ENCODE assay signal across 11 mouse cellular contexts in the genomic region with DNA sequence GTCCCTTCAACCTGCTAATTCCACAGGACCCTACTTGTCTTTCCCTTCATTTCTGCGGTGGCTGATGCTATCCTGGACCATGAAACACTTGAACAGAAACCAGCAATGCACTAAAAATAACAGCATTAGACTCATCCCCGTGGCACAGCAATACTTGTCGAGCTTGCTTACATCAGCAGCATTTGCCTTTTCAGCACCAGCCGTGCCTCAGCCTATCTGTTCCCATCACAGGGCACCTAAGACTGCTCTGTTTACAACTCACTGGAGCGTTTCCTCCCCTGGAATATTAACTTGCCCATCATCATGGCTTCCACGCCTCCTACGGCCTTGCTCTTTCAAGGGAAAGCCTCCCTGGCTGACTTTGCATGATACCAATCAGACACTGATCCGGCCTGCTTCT.
DNase-seq lines count a peak whose midpoint lies in the region; ATAC-seq and TF ChIP-seq lines count a peak whose summit lies in the region.
"Had no signal": no experiment of that assay in that cellular context is flagged by ENCODE, and none has a peak within 500 bp of the region (broad histone marks: within the 10 kb centered on the region; RNA-seq: fewer than 3 reads in every experiment).

No protein-coding gene starts in this region.

- WGBS in kidney, embryonic 14.5 days, result 34% methylated on average over 8 of the region's 8 CpGs

- H3K4me2 ChIP-seq in kidney, embryonic 14.5 days (replicated peaks; ENCODE audit: low read depth, low read length), result no peak overlapping the region

- peak; percentile 63 for DNase-seq in gastrocnemius, adult 2 months
- DNase-seq in gastrocnemius, postnatal 10 days, result no peak
- peak; percentile 44 for DNase-seq in layer of hippocampus, adult 9-11 months
- no peak for DNase-seq in layer of hippocampus, adult 9-10 months (ENCODE audit: low spot score)
- DNase-seq in MN1 (ENCODE audit: low spot score), result peak; percentile 54
- no peak for DNase-seq in thymus, postnatal 36 days
- no peak for DNase-seq in ovary, postnatal 36 days (ENCODE audit: low spot score)
- DNase-seq: adrenal gland, postnatal 36 days; cerebellum, postnatal 10 days; lung, postnatal 10 days had no signal

- no peak overlapping the region for H3K9ac ChIP-seq in kidney, embryonic 14.5 days (ENCODE audit: low read depth, low read length)

- intact Hi-C loops in gastrocnemius, adult 2 months (cut with DNase I), result loop anchor here (5.0 kb wide), 2 partner anchors 36 to 71 kb away; no protein-coding TSS in a partner anchor

- no peaks in the 10 kb centered on the region for H3K27me3 ChIP-seq in kidney, embryonic 14.5 days (ENCODE audit: control insufficient read depth, insufficient read depth, low read length)

- peaks cover 24% of the 10 kb centered on the region for H3K4me1 ChIP-seq in kidney, embryonic 14.5 days (ENCODE audit: control insufficient read depth, insufficient read depth, low read length)

- H3K9me3 ChIP-seq in kidney, embryonic 14.5 days (ENCODE audit: control insufficient read depth, low read length), result no peaks in the 10 kb centered on the region; the same call in 1 of the 2 replicates

- no peak for TF ChIP-seq CTCF in gastrocnemius, adult 2 months (IDR thresholded peaks at IDR 0.05)

- H3K27ac ChIP-seq in gastrocnemius, adult 2 months, result peak overlapping the region; percentile 80
- 0 out of 2 replicates have a peak overlapping the region, but pooled peaks have one; percentile 17 for H3K27ac ChIP-seq in kidney, embryonic 14.5 days (ENCODE audit: low read depth, low read length)

- peak; percentile 89 for ATAC-seq in kidney, embryonic 14.5 days (ENCODE audit: low FRiP score, low TSS enrichment)

- H3K36me3 ChIP-seq in kidney, embryonic 14.5 days (ENCODE audit: control insufficient read depth, insufficient read depth, low read length), result peaks cover 3% of the 10 kb centered on the region; the same call in 1 of the 2 replicates

- peak overlapping the region; percentile 7; the same call in 1 of the 2 replicates for H3K4me3 ChIP-seq in gastrocnemius, adult 2 months
- H3K4me3 ChIP-seq in kidney, embryonic 14.5 days (ENCODE audit: low read length), result no peak overlapping the region

Comparison
In these comparisons a context has a peak if more than half of its experiments do, and no peak if none do; other contexts are left out.
1. DNase-seq: peak in gastrocnemius, adult 2 months (single experiment), layer of hippocampus, adult 9-11 months (single experiment) and MN1 (single experiment); none in gastrocnemius, postnatal 10 days (single experiment), layer of hippocampus, adult 9-10 months (single experiment), thymus, postnatal 36 days (0 of 2) and ovary, postnatal 36 days (single experiment).